Mouse (Mus musculus): ENCODE data around the gene Hoxd9.

- TF ChIP-seq GATA1 (IDR thresholded peaks at IDR 0.05; ENCODE audit: low read length) (no peak), TAL1 (IDR thresholded peaks at IDR 0.05; ENCODE audit: low read length) (no peak)
Observed at GRCm38 (mm10) chr2:74726551-74726950, 29.0 kb downstream of the Hoxd9 start, which contains the start of gene Gm28230.
